Mouse (Mus musculus) B cell, adult 2 months (primary cell): Measurements from ENCODE around the gene Tgtp2.
A peak's percentile ranks its signal among the peaks of the same experiment; 100 is the strongest.

ENCODE experiments used
- DNase-seq, 2 experiments: peaks; one replicate each; pipeline ENCODE4 v3.0.0; 2022

The Tgtp2 gene

GRCm38 (mm10) chr11:49063713-49064469 lies at the start of gene Tgtp2:
TSS of gene Tgtp2 (minus strand) at chr11:49064206.
- DNase-seq: peak in 1 of 2 experiments; percentile 47

GRCm38 (mm10) chr11:49112624-49113219 lies 48.7 kb upstream of the Tgtp2 start:
- no peak for DNase-seq

GRCm38 (mm10) chr11:49111000-49111399 lies 47.0 kb upstream of the Tgtp2 start:
- no peak for DNase-seq

- peak; percentile 67 for DNase-seq
Measured at GRCm38 (mm10) chr11:49108833-49109232, 44.8 kb upstream of the Tgtp2 start.

- DNase-seq: no peak
Measured at GRCm38 (mm10) chr11:49107650-49108537, 43.9 kb upstream of the Tgtp2 start.

- DNase-seq: no peak
Measured at GRCm38 (mm10) chr11:49105752-49106151, 41.7 kb upstream of the Tgtp2 start.

- peak; percentile 95 to 96 for DNase-seq
Measured at GRCm38 (mm10) chr11:49103047-49103693, 39.2 kb upstream of the Tgtp2 start.

- DNase-seq: peak in 1 of 2 experiments; percentile 49
Measured at GRCm38 (mm10) chr11:49101500-49101899, 37.5 kb upstream of the Tgtp2 start.

- DNase-seq: no peak
Measured at GRCm38 (mm10) chr11:49100409-49100808, 36.4 kb upstream of the Tgtp2 start.

GRCm38 (mm10) chr11:49095367-49095766 lies 31.4 kb upstream of the Tgtp2 start:
- DNase-seq: no peak

GRCm38 (mm10) chr11:49093861-49094660 lies 30.1 kb upstream of the Tgtp2 start:
- DNase-seq: peak in 1 of 2 experiments; percentile 35

- DNase-seq: peak in 1 of 2 experiments; percentile 27
Measured at GRCm38 (mm10) chr11:49092786-49093185, 28.8 kb upstream of the Tgtp2 start.

- DNase-seq: no peak
Measured at GRCm38 (mm10) chr11:49092053-49092586, 28.1 kb upstream of the Tgtp2 start.

GRCm38 (mm10) chr11:49091171-49091570 lies 27.2 kb upstream of the Tgtp2 start:
- DNase-seq: no peak

- no peak for DNase-seq
Measured at GRCm38 (mm10) chr11:49090551-49090950, 26.5 kb upstream of the Tgtp2 start.

- DNase-seq: no peak
Measured at GRCm38 (mm10) chr11:49089735-49090507, 25.9 kb upstream of the Tgtp2 start.

- DNase-seq: no peak
Measured at GRCm38 (mm10) chr11:49088990-49089652, 25.1 kb upstream of the Tgtp2 start.

- DNase-seq: peak; percentile 53 to 61
Measured at GRCm38 (mm10) chr11:49087830-49088616, 24.0 kb upstream of the Tgtp2 start.

GRCm38 (mm10) chr11:49086858-49087361 lies 22.9 kb upstream of the Tgtp2 start:
- peak; percentile 38 to 46 for DNase-seq
